32 mouse cellular contexts compared by ENCODE assay signal in genomic region chr3:152282126-152282525, GRCm38 (mm10). TPM values are rescaled to one million over a fixed set of nuclear protein-coding genes. Genes with fewer than 3 reads are reported as not detected.
DNase-seq lines count a peak whose midpoint lies in the region; ATAC-seq lines count a peak whose summit lies in the region.
"Had no signal": no experiment of that assay in that cellular context is flagged by ENCODE, and none has a peak within 500 bp of the region (broad histone marks: within the 10 kb centered on the region; RNA-seq: fewer than 3 reads in every experiment).

No protein-coding gene starts in this region.

- H3K4me1 ChIP-seq in embryonic facial prominence, embryonic 10.5 days, result peaks cover 11% of the 10 kb centered on the region
- peaks cover 6% of the 10 kb centered on the region for H3K4me1 ChIP-seq in liver, embryonic 12.5 days
- no peaks in the 10 kb centered on the region for H3K4me1 ChIP-seq in hindbrain, embryonic 12.5 days
- H3K4me1 ChIP-seq: midbrain, embryonic 15.5 days; neural tube, embryonic 15.5 days; stomach, embryonic 15.5 days had no signal

- no peaks in the 10 kb centered on the region for H3K9me3 ChIP-seq in embryonic facial prominence, embryonic 10.5 days
- H3K9me3 ChIP-seq in liver, embryonic 12.5 days (replicated peaks), result no peaks in the 10 kb centered on the region
- H3K9me3 ChIP-seq in hindbrain, embryonic 12.5 days (replicated peaks), result no peaks in the 10 kb centered on the region
- H3K9me3 ChIP-seq: heart, embryonic 15.5 days; lung, embryonic 15.5 days; megakaryocyte, embryonic 14.5 days; midbrain, embryonic 15.5 days; neural tube, embryonic 15.5 days; stomach, embryonic 15.5 days had no signal

- H3K4me3 ChIP-seq in embryonic facial prominence, embryonic 10.5 days, result no peak overlapping the region
- no peak overlapping the region for H3K4me3 ChIP-seq in liver, embryonic 12.5 days
- no peak overlapping the region for H3K4me3 ChIP-seq in hindbrain, embryonic 12.5 days
- H3K4me3 ChIP-seq: heart, adult 2 months; heart, embryonic 15.5 days; lung, embryonic 15.5 days; megakaryocyte, embryonic 14.5 days; midbrain, embryonic 15.5 days; myocyte; neural tube, embryonic 15.5 days; stomach, embryonic 15.5 days had no signal

- no peak overlapping the region for H3K27ac ChIP-seq in embryonic facial prominence, embryonic 10.5 days (replicated peaks)
- H3K27ac ChIP-seq in liver, embryonic 12.5 days, result no peak overlapping the region
- H3K27ac ChIP-seq in hindbrain, embryonic 12.5 days, result no peak overlapping the region
- H3K27ac ChIP-seq: heart, adult 2 months; heart, embryonic 15.5 days; hindbrain, embryonic 14.5 days; lung, embryonic 15.5 days; midbrain, embryonic 15.5 days; neural tube, embryonic 15.5 days; stomach, embryonic 15.5 days had no signal

- ATAC-seq in liver, embryonic 12.5 days, result peak; percentile 66
- no peak for ATAC-seq in hindbrain, embryonic 12.5 days (ENCODE audit: low FRiP score)
- ATAC-seq: CD4-positive, CD25-positive, alpha-beta regulatory T cell, adult 4 months; forebrain, postnatal 0 days; midbrain, embryonic 15.5 days had no signal

- peak; percentile 47 for DNase-seq in embryo, embryonic 10.5 days (ENCODE audit: low spot score)
- no peak for DNase-seq in embryo, embryonic 9.5 days (ENCODE audit: extremely low spot score)
- DNase-seq in 3134 (ENCODE audit: extremely low read depth, insufficient read length, low spot score), result peak; percentile 35
- DNase-seq in embryonic facial prominence, embryonic 10.5 days (ENCODE audit: low spot score), result peak; percentile 61
- no peak for DNase-seq in B cell, adult 2 months
- no peak for DNase-seq in kidney, adult 8-10 months
- DNase-seq: adrenal gland, adult 2 months; cerebellum, adult 18-20 months; cerebellum, postnatal 14 days; forebrain, postnatal 0 days; gastrocnemius, postnatal 25 days; heart, adult 2 months; heart, postnatal 36 days; kidney, adult 9 months; kidney, postnatal 36 days; layer of hippocampus, adult 9-11 months; lung, postnatal 36 days; right cerebral cortex, adult 18-20 months; right cerebral cortex, postnatal 4 days; thymus, postnatal 36 days had no signal

- 34% methylated on average over 3 of the region's 3 CpGs for WGBS in embryonic facial prominence, embryonic 10.5 days
- 35% methylated on average over 3 of the region's 3 CpGs for WGBS in liver, embryonic 12.5 days (ENCODE audit: insufficient replicate concordance)
- 30% methylated on average over 3 of the region's 3 CpGs for WGBS in hindbrain, embryonic 12.5 days

- no peaks in the 10 kb centered on the region for H3K27me3 ChIP-seq in embryonic facial prominence, embryonic 10.5 days (replicated peaks; ENCODE audit: low read depth, poor library complexity, severe bottlenecking)
- H3K27me3 ChIP-seq in liver, embryonic 12.5 days (replicated peaks), result no peaks in the 10 kb centered on the region
- no peaks in the 10 kb centered on the region for H3K27me3 ChIP-seq in hindbrain, embryonic 12.5 days
- H3K27me3 ChIP-seq: heart, embryonic 15.5 days; lung, embryonic 15.5 days; megakaryocyte, embryonic 14.5 days; midbrain, embryonic 15.5 days; neural tube, embryonic 15.5 days; stomach, embryonic 15.5 days had no signal

- H3K9ac ChIP-seq in liver, embryonic 12.5 days, result no peak overlapping the region
- no peak overlapping the region for H3K9ac ChIP-seq in hindbrain, embryonic 12.5 days
- H3K9ac ChIP-seq: forebrain, postnatal 0 days; heart, embryonic 15.5 days; hindbrain, embryonic 14.5 days; lung, embryonic 15.5 days; midbrain, embryonic 15.5 days; neural tube, embryonic 15.5 days; stomach, embryonic 15.5 days had no signal

- peaks cover 55% of the 10 kb centered on the region for H3K36me3 ChIP-seq in embryonic facial prominence, embryonic 10.5 days (replicated peaks)
- H3K36me3 ChIP-seq in liver, embryonic 12.5 days, result peaks cover 48% of the 10 kb centered on the region
- peaks cover 52% of the 10 kb centered on the region for H3K36me3 ChIP-seq in hindbrain, embryonic 12.5 days

- no peak overlapping the region for H3K4me2 ChIP-seq in liver, embryonic 12.5 days
- H3K4me2 ChIP-seq in hindbrain, embryonic 12.5 days (replicated peaks), result no peak overlapping the region
- H3K4me2 ChIP-seq: heart, embryonic 15.5 days; hindbrain, embryonic 14.5 days; lung, embryonic 15.5 days; midbrain, embryonic 15.5 days; neural tube, embryonic 15.5 days; stomach, embryonic 15.5 days had no signal

RNA-seq across cellular contexts. Expression of gene Nexn, which starts 16.0 kb away (rescaled TPM):
- 3.9 and 5.7 TPM in 2 replicates for polyA plus RNA-seq in embryonic facial prominence, embryonic 10.5 days (2016; fragmentation: Nextera tagmentation; extraction: Ambion mirVana)
- 2.2 and 2.5 TPM in 2 replicates for polyA plus RNA-seq in liver, embryonic 12.5 days (2016; fragmentation: Nextera tagmentation; extraction: Ambion mirVana)
- polyA plus RNA-seq in hindbrain, embryonic 12.5 days (2016; fragmentation: Nextera tagmentation; extraction: Ambion mirVana), result 5.4 and 12.0 TPM in 2 replicates
- polyA plus RNA-seq: adrenal gland, adult 2 months; liver, adult 2 months had no signal

RNA-seq across cellular contexts. Expression of gene Miga1, which starts 58.1 kb away (rescaled TPM):
- 18.7 and 19.1 TPM in 2 replicates for polyA plus RNA-seq in embryonic facial prominence, embryonic 10.5 days (2016; fragmentation: Nextera tagmentation; extraction: Ambion mirVana)
- 7.1 and 9.1 TPM in 2 replicates for polyA plus RNA-seq in liver, embryonic 12.5 days (2016; fragmentation: Nextera tagmentation; extraction: Ambion mirVana)
- 24.0 and 28.0 TPM in 2 replicates for polyA plus RNA-seq in hindbrain, embryonic 12.5 days (2016; fragmentation: Nextera tagmentation; extraction: Ambion mirVana)

Comparison
In these comparisons a context has a peak if more than half of its experiments do, and no peak if none do; other contexts are left out.
1. DNase-seq: peak in embryo, embryonic 10.5 days (single experiment), 3134 (single experiment) and embryonic facial prominence, embryonic 10.5 days (single experiment); none in embryo, embryonic 9.5 days (single experiment), B cell, adult 2 months (0 of 2) and kidney, adult 8-10 months (0 of 2).